Mouse (Mus musculus): ENCODE data around the gene Tmem52. TPM values are rescaled to one million over a fixed set of nuclear protein-coding genes. Genes with fewer than 3 reads are reported as not detected.

Gene Tmem52
- polyA plus RNA-seq, 1 experiment from 2014 or later, result not detected

DNA sequence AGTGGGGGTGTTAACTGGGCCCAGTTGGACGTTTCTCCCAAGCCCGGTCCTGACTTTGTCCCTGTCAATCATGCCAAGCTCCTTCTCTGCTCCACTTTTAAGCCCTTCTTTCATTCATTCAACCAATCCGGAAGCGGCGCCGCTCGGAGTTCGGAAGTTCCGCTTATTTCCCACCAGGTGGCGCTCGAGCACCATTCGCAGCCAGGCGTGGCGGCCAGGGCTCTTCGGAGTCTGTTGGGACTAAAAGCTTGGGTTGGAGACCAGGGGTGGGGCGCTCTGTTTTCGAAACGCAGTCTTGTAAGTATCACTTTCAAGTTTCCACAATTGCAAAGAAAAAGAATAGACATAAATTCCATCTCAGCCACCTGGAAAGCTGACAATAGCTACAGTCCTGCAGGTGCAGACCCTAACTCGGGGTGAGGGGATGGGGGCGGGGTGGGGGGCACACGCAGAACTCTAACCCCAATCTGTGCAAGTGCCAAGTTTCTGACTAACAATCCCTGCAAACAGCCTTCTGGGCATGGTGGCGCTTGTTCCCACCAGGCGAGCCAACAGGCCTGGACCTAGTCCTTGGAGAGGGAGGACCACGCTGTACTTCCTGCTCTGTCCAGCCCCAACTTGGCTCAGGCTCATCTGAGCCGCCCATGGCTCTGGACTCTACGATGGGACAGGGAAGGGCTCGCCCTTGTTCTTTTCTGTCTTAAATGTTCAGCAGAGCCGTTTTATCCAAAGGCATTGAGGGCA is 12.6 kb downstream of the Tmem52 start:
- Histone ChIP-seq H3K36me3 (replicated peaks) (no peaks in the 10 kb centered on the region), H3K4me2 (peak overlapping the region; percentile 36), H3K4me1 (peaks cover 4% of the 10 kb centered on the region; the same call in 1 of the 2 replicates), H3K9ac (0 out of 2 replicates have a peak overlapping the region, but pooled peaks have one; percentile 17), H3K4me3 (replicated peaks) (no peak overlapping the region), H3K9me3 (no peaks in the 10 kb centered on the region), H3K27me3 (no peaks in the 10 kb centered on the region; the same call in 1 of the 2 replicates), H3K27ac (no peak overlapping the region)
- peak; percentile 75 for ATAC-seq (ENCODE audit: low FRiP score)
- 24% methylated on average over 28 of the region's 28 CpGs for WGBS

DNA sequence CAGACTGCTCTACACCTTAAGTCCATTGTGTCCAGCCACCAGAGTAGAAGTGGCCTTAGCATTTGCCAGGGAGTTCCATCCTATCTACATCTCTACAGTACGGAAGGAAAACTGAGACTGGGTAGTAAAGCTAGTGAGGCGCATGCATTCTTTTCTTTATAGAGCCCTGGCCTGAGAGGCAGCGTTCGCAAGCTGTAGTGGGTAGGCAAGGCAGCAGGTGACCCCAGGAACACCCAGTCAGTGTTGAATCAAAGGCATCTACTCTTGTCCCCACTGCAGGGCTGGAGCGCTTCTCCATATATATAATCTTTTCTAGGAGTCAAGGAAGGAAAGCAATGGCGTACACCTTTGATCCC is 13.2 kb downstream of the Tmem52 start:
- Histone ChIP-seq H3K4me2 (no peak overlapping the region), H3K27ac (no peak overlapping the region), H3K27me3 (no peaks in the 10 kb centered on the region; the same call in 1 of the 2 replicates), H3K36me3 (replicated peaks) (no peaks in the 10 kb centered on the region), H3K4me1 (peaks cover 4% of the 10 kb centered on the region; the same call in 1 of the 2 replicates), H3K9me3 (no peaks in the 10 kb centered on the region), H3K4me3 (replicated peaks) (no peak overlapping the region), H3K9ac (no peak overlapping the region)
- no peak for ATAC-seq (ENCODE audit: low FRiP score)
- 92% methylated on average over 6 of the region's 6 CpGs for WGBS

DNA sequence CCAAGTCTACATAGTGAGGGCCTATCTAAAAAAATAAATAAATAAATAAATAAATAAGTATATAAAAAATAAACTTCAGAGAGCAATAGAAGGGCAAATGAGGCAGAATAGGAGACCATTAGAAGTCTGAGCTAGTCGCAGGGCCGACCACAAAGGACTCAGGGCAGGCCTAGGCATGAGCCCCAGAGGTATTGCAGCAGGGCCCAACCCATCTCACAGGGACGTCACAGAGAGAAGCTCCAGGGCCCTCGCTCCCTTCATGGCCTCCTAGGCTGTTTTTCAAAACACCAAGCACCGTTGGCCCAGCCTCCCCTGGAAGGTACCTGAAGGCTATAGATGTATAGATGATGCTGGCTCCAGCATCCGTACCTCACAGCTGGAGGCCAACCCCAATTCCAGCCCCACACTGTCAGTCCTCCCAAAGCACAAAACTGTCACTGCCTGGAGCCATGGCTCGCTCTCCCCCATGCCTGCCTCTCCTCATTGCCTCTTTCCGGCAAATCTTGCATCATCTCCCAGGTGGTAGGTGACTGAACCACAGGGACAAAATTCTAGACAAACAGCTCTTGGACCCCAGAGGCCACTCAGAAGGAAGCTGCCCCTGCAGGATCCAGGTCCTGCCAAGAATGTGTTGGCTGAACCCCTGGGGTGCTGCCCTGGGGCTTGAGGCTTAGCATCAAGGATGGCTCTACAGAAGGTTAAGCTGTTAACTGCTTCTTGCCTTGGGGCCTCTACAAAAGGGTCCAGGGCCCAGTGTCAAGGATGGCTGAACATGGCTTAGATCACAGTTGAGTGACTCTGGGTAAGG is 14.0 kb downstream of the Tmem52 start:
- Histone ChIP-seq H3K27me3 (no peaks in the 10 kb centered on the region; the same call in 1 of the 2 replicates), H3K9ac (no peak overlapping the region), H3K4me1 (peaks cover 8% of the 10 kb centered on the region), H3K27ac (no peak overlapping the region), H3K9me3 (no peaks in the 10 kb centered on the region), H3K36me3 (replicated peaks) (no peaks in the 10 kb centered on the region), H3K4me3 (replicated peaks) (no peak overlapping the region), H3K4me2 (no peak overlapping the region)
- no peak for ATAC-seq (ENCODE audit: low FRiP score)
- 58% methylated on average over 8 of the region's 8 CpGs for WGBS

DNA sequence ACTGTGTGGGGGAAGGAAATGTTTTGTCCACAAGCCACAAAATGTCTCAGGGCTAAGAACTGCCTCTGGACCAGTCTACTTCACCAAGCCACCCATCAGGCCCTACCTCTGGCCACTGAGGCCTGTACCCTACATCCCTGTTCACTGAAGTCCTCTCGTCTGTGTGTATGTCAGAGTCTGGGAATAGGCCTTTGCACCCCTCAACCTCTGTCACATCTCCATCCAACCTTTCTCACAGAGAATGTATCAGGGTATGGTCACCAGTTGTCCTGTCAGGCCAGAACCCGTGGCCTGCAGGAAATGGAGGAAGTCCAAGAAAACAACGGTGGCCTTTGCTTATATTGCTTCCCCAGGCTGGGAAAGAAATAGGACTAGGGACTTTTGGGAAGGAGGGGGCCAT is 16.6 kb downstream of the Tmem52 start:
- Histone ChIP-seq H3K27ac (no peak overlapping the region), H3K4me2 (no peak overlapping the region), H3K4me3 (replicated peaks) (no peak overlapping the region), H3K9ac (no peak overlapping the region), H3K27me3 (no peaks in the 10 kb centered on the region), H3K4me1 (peaks cover 21% of the 10 kb centered on the region), H3K9me3 (no peaks in the 10 kb centered on the region), H3K36me3 (replicated peaks) (no peaks in the 10 kb centered on the region)
- no peak for ATAC-seq (ENCODE audit: low FRiP score)
- WGBS, result 85% methylated on average over 3 of the region's 3 CpGs

DNA sequence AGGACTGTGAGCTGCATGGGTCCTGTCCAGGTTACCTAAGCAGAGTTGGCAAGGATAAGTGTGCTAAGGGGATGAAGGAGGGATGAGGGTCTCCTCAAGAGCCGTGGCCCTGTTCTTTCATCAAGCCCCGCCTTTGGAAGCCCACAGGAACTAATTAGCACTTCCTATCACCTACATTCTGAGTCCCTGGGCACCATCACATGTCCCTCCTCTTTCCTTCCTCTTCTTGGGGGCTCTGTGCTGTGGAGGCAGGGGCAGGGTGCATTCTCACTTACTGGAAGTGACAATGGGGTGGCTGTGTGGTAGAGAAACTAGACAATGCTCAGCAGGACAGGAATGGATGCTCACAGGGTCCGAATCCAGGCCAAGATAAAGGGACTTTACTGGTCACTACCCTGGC is 18.8 kb downstream of the Tmem52 start:
- 0 out of 2 replicates have a peak overlapping the region, but pooled peaks have one; percentile 8 for H3K27ac ChIP-seq
- H3K4me3 ChIP-seq (replicated peaks), result no peak overlapping the region
- 45% methylated on average over 3 of the region's 3 CpGs for WGBS
- no peak overlapping the region for H3K9ac ChIP-seq
- no peak overlapping the region for H3K4me2 ChIP-seq
- peaks cover 23% of the 10 kb centered on the region for H3K4me1 ChIP-seq
- no peak for ATAC-seq (ENCODE audit: low FRiP score)
- H3K36me3 ChIP-seq (replicated peaks), result no peaks in the 10 kb centered on the region
- H3K9me3 ChIP-seq, result no peaks in the 10 kb centered on the region
- no peaks in the 10 kb centered on the region for H3K27me3 ChIP-seq

DNA sequence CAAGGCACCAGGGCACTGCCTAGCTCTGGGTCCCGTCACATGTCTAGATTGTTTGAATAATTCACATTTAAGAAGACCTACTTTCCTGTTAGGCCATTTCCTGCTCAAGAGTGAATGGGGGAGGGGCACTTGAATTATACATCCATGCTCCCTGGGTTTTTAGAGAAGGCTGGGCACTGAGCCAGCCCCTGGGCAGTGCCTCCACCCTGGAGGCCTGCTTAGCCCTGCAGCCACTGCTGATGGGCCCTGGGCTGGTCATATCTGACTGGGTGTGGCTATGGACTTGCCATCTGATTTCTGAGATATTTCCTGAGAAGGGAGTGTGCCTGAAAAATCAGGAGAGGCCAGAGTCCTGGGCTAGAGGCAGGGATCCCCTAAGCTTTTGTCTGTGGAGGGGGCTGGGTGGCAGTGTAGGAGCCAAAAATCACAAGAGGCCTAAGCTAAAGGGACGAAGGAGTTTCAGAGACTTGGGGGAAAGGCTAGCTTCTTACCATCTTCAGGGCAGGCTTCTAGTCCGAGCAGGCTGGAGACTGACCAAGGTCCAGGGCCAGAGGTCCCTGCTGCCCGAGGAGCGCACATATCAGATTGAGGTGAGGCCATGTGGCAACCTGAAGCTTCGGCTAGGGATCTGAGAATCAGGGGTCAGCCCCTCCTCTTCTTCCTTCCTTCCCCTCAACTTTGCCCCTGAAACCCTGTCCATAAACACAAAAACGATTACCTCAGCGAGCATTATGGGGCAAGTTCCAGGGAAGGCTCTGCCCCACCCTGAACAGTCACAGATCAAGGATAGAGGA is 19.5 kb downstream of the Tmem52 start:
- H3K27me3 ChIP-seq, result no peaks in the 10 kb centered on the region
- peak overlapping the region; percentile 21; the same call in 1 of the 2 replicates for H3K9ac ChIP-seq
- no peak; the same call in 1 of the 2 replicates for ATAC-seq (ENCODE audit: low FRiP score)

DNA sequence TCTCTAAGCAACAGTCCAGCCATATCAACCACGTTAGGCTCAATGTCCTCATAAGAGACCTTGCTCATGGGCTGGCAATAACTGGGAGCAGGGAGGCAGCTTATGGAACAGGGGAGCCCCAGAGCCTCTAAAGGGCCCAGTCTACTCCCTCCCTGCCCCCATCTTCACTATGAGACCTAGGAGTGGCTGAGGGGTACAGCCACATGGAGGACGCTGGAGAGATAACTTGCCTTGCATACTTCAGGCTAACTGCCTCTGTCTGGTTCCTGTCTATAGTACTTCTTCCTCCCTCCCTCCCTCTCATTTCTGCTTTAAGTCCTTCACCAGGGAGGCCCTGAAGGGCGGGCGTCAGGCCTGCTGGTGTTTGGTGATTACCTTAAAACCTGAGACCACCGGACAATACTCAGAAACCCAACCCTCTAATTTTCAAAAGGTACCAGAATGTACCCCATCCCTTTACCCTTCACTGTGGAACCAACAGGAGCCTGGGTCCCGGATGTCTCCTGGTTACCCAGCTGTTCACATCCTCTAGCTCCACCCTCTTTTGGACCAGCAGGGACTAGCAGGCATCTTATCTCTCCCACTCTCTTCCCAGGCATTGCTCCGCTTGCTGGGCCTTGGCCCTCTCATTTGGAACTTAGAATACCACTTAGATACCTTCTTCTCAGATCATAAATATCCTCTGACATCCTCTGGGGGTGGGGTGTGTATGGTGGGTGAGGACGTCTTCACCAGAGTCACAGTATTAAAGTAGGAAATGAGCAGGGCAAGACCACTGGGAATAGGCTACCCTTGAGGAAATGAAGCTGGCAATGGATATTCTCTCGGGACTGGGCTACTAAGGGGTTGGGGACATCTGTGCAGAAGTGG is 20.4 kb downstream of the Tmem52 start:
- H3K9me3 ChIP-seq, result no peaks in the 10 kb centered on the region
- no peaks in the 10 kb centered on the region for H3K27me3 ChIP-seq
- no peak overlapping the region for H3K4me3 ChIP-seq (replicated peaks)
- no peak overlapping the region for H3K27ac ChIP-seq
- H3K9ac ChIP-seq, result no peak overlapping the region
- 84% methylated on average over 9 of the region's 9 CpGs for WGBS
- H3K4me1 ChIP-seq, result peaks cover 37% of the 10 kb centered on the region
- no peak overlapping the region for H3K4me2 ChIP-seq
- no peak for ATAC-seq (ENCODE audit: low FRiP score)
- H3K36me3 ChIP-seq (replicated peaks), result no peaks in the 10 kb centered on the region

More for the DNA sequence above, 19.5 kb downstream of the Tmem52 start:
- no peaks in the 10 kb centered on the region for H3K36me3 ChIP-seq (replicated peaks)
- WGBS, result 84% methylated on average over 8 of the region's 8 CpGs
- H3K4me3 ChIP-seq (replicated peaks), result no peak overlapping the region
- no peak overlapping the region; the same call in 1 of the 2 replicates for H3K27ac ChIP-seq
- H3K9me3 ChIP-seq, result no peaks in the 10 kb centered on the region
- H3K4me1 ChIP-seq, result peaks cover 28% of the 10 kb centered on the region
- no peak overlapping the region for H3K4me2 ChIP-seq

DNA sequence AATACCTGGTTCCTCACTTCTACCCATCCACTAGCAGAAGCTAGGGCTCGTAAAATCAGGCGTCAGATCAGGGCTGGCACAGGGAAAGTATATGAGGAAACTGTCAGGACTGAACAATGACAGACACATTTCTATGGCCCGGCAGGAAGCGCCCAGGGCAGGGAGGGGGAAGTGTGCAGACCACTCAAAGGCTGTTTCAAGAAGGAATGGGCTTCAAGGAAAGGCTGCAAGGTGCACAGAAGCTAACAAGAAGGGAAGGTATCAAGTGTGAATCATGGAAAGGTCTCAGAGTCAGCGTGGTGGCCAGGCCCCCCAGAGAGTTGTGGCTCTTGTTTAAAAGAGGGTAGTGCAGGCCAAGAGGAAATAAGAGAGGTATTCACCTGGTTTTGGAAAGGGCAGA is 21.5 kb downstream of the Tmem52 start:
- Histone ChIP-seq H3K9me3 (no peaks in the 10 kb centered on the region), H3K4me1 (peaks cover 47% of the 10 kb centered on the region), H3K9ac (peak overlapping the region; percentile 98), H3K27ac (peak overlapping the region; percentile 92), H3K4me2 (peak overlapping the region; percentile 77), H3K27me3 (no peaks in the 10 kb centered on the region), H3K36me3 (replicated peaks) (no peaks in the 10 kb centered on the region), H3K4me3 (replicated peaks) (peak overlapping the region; percentile 69)
- WGBS, result 24% methylated on average over 5 of the region's 5 CpGs
- ATAC-seq (ENCODE audit: low FRiP score), result no peak

DNA sequence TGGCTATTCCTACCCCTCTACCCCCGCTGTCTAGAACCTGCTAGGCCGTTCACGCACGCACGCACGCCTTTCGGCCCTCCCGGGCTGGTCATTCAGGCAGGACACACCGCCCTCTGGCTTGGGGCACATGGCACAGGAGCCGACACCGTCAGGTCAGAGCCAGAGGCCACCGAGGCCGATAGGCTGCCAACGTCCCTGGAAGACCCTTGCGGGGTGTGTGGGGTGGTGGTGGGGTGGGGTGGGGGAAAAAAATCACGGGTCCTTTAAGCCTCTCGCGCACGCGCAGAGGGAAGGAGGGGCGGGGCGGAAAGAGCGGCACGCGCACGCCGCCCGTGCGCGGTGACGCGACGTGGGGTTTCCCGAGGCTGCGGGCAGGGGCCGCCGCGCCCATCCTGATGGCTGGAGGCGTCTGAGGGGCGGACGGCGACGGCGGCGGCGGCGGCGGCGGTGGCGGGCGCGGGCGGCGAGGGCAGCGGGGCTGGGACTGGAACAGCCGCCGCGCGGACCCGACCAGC is 22.1 kb downstream of the Tmem52 start, which contains the start of gene Gnb1:
Gene Gnb1 (plus strand): TSS at position 372 of the 515 bp plus-strand sequence.
- Histone ChIP-seq H3K4me3 (replicated peaks) (peak within 1 kb of the TSS; percentile 69), H3K27me3 (no peaks in the 10 kb centered on the region), H3K27ac (peak within 1 kb of the TSS; percentile 92), H3K4me1 (peaks cover 52% of the 10 kb centered on the region), H3K9me3 (no peaks in the 10 kb centered on the region), H3K9ac (peak within 1 kb of the TSS; percentile 98), H3K4me2 (peak within 1 kb of the TSS; percentile 77), H3K36me3 (replicated peaks) (no peaks in the 10 kb centered on the region)
- ATAC-seq (ENCODE audit: low FRiP score), result peak; percentile 89
- under 1% methylated on average over 35 of the region's 60 CpGs for WGBS

DNA sequence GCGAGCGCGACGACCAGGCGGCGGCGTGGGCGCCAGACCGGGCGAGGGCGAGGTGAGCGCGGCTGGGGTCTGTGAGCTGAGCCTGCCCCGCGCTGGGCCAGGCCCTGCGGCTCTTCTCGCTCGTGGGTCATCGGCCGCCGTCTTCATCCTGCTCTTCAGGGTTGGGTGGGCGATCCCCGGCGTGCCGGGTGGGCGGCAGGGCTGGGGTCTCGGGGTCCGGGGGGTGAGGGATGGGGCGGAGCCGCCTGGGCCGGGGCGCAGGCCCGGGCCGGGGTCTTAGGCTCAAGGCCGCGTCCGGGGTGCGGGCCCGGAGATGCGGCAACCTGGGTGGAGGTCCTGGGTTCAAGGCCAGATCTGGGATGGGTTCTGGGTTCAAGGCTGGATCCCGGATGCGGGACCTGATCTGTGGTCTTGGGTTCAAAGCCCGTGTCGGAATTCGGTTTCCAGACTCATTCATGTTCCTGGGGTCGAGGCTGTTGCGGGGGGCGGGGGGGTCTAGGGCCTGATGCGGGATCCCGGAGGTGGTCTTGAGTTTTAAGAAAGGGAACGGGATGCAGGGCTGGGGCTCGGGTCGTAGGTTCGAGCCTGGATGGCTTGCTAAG is 22.7 kb downstream of the Tmem52 start:
- peak overlapping the region; percentile 98 for H3K9ac ChIP-seq
- H3K4me1 ChIP-seq, result peaks cover 52% of the 10 kb centered on the region
- WGBS, result under 1% methylated on average over 54 of the region's 54 CpGs
- no peaks in the 10 kb centered on the region for H3K9me3 ChIP-seq
- peak; percentile 66 for ATAC-seq (ENCODE audit: low FRiP score)
- no peaks in the 10 kb centered on the region for H3K27me3 ChIP-seq
- no peaks in the 10 kb centered on the region for H3K36me3 ChIP-seq (replicated peaks)
- H3K4me3 ChIP-seq (replicated peaks), result peak overlapping the region; percentile 69
- peak overlapping the region; percentile 92 for H3K27ac ChIP-seq
- peak overlapping the region; percentile 77 for H3K4me2 ChIP-seq

All from forebrain, embryonic 12.5 days (tissue).